Mouse (Mus musculus): ENCODE data around the gene Slc6a13. TPM values are rescaled to one million over a fixed set of nuclear protein-coding genes. Genes with fewer than 3 reads are reported as not detected.

Gene Slc6a13
- polyA plus RNA-seq (2015; fragmentation: Nextera tagmentation; extraction: Ambion mirVana) = 29.2 and 31.2 TPM in 2 replicates

GRCm38 (mm10) chr6:121299954-121300353 lies at the start of gene Slc6a13:
Gene Slc6a13 (plus strand): TSS chr6:121300227.

GRCm38 (mm10) chr6:121343026-121343770 lies 43.2 kb downstream of the Slc6a13 start, which contains the start of gene Slc6a12:
Gene Slc6a12 (plus strand): TSS chr6:121343076.

Small RNA genes within 50 kb of the gene (microRNA-seq; reads per million reads assigned to microRNA genes)
- 0 reads per million in 2 experiments for gene Gm24855

Other genes with a start within 250 kb of the Slc6a13 start
- gene Mical3, start 169.2 kb upstream of the Slc6a13 start, polyA plus RNA-seq (2015; fragmentation: Nextera tagmentation; extraction: Ambion mirVana) = 15.1 and 19.9 TPM in 2 replicates
- 2.5 and 2.7 TPM in 2 replicates for gene Pex26, start 116.6 kb upstream of the Slc6a13 start, polyA plus RNA-seq (2015; fragmentation: Nextera tagmentation; extraction: Ambion mirVana)
- 1.4 and 3.0 TPM in 2 replicates for gene Tuba8, start 89.5 kb upstream of the Slc6a13 start, polyA plus RNA-seq (2015; fragmentation: Nextera tagmentation; extraction: Ambion mirVana)
- 3.8 and 4.5 TPM in 2 replicates for gene Usp18, start 54.3 kb upstream of the Slc6a13 start, polyA plus RNA-seq (2015; fragmentation: Nextera tagmentation; extraction: Ambion mirVana)
- 0.27 and 0.37 TPM in 2 replicates for gene Slc6a12, start 42.8 kb downstream of the Slc6a13 start, polyA plus RNA-seq (2015; fragmentation: Nextera tagmentation; extraction: Ambion mirVana)
- 1.4 TPM in 2 replicates for gene Iqsec3, start 173.5 kb downstream of the Slc6a13 start, polyA plus RNA-seq (2015; fragmentation: Nextera tagmentation; extraction: Ambion mirVana)

Data from skeletal muscle tissue, postnatal 0 days (tissue).